Mouse (Mus musculus): ENCODE data around the gene Arfip1. TPM values are rescaled to one million over a fixed set of nuclear protein-coding genes. Genes with fewer than 3 reads are reported as not detected.

Arfip1 gene
- total RNA-seq (2021), result 10 to 100 TPM; 18.8 to 21.2 TPM

GRCm38 (mm10) chr3:84582023-84582912 is at the start of gene Arfip1:
Gene Arfip1, minus strand, starts transcription at chr3:84582625.
- DNase-seq (ENCODE audit: extremely low spot score in 1 of 2, low spot score in 1 of 2), result peak; percentile 90 to 92

- DNase-seq (ENCODE audit: extremely low spot score in 1 of 2, low spot score in 1 of 2), result no peak
These were observed 49.2 kb upstream of the Arfip1 start for GRCm38 (mm10) chr3:84631586-84631985.

- no peak for DNase-seq (ENCODE audit: extremely low spot score in 1 of 2, low spot score in 1 of 2)
These were observed 39.6 kb upstream of the Arfip1 start for GRCm38 (mm10) chr3:84622026-84622425.

- no peak for DNase-seq (ENCODE audit: extremely low spot score in 1 of 2, low spot score in 1 of 2)
These were observed 37.3 kb upstream of the Arfip1 start for GRCm38 (mm10) chr3:84619725-84620124.

GRCm38 (mm10) chr3:84619056-84619455 is 36.6 kb upstream of the Arfip1 start:
- no peak for DNase-seq (ENCODE audit: extremely low spot score in 1 of 2, low spot score in 1 of 2)

GRCm38 (mm10) chr3:84618627-84619026 is 36.2 kb upstream of the Arfip1 start:
- no peak for DNase-seq (ENCODE audit: extremely low spot score in 1 of 2, low spot score in 1 of 2)

GRCm38 (mm10) chr3:84615856-84616225 is 33.4 kb upstream of the Arfip1 start:
- DNase-seq (ENCODE audit: extremely low spot score in 1 of 2, low spot score in 1 of 2), result no peak

- no peak for DNase-seq (ENCODE audit: extremely low spot score in 1 of 2, low spot score in 1 of 2)
These were observed 32.8 kb upstream of the Arfip1 start for GRCm38 (mm10) chr3:84615050-84615855.

- DNase-seq (ENCODE audit: extremely low spot score in 1 of 2, low spot score in 1 of 2), result no peak
These were observed 27.8 kb upstream of the Arfip1 start for GRCm38 (mm10) chr3:84610183-84610710.

- no peak for DNase-seq (ENCODE audit: extremely low spot score in 1 of 2, low spot score in 1 of 2)
These were observed 20.8 kb upstream of the Arfip1 start for GRCm38 (mm10) chr3:84603212-84603611.

GRCm38 (mm10) chr3:84602759-84603158 is 20.3 kb upstream of the Arfip1 start:
- no peak for DNase-seq (ENCODE audit: extremely low spot score in 1 of 2, low spot score in 1 of 2)

- DNase-seq (ENCODE audit: extremely low spot score in 1 of 2, low spot score in 1 of 2), result no peak
These were observed 19.6 kb upstream of the Arfip1 start for GRCm38 (mm10) chr3:84601870-84602495.

- DNase-seq (ENCODE audit: extremely low spot score in 1 of 2, low spot score in 1 of 2), result no peak
These were observed 16.3 kb upstream of the Arfip1 start for GRCm38 (mm10) chr3:84598756-84599155.

- DNase-seq (ENCODE audit: extremely low spot score in 1 of 2, low spot score in 1 of 2), result no peak
These were observed 15.7 kb upstream of the Arfip1 start for GRCm38 (mm10) chr3:84597996-84598734.

GRCm38 (mm10) chr3:84595677-84596234 is 13.3 kb upstream of the Arfip1 start:
- no peak for DNase-seq (ENCODE audit: extremely low spot score in 1 of 2, low spot score in 1 of 2)

- peak in 1 of 2 experiments; percentile 17 for DNase-seq (ENCODE audit: extremely low spot score in 1 of 2, low spot score in 1 of 2)
These were observed 12.7 kb upstream of the Arfip1 start for GRCm38 (mm10) chr3:84594894-84595676.

GRCm38 (mm10) chr3:84593274-84593673 is 10.8 kb upstream of the Arfip1 start, which contains the start of gene Tigd4:
Gene Tigd4, plus strand, starts transcription at chr3:84593574.
- no peak for DNase-seq (ENCODE audit: extremely low spot score in 1 of 2, low spot score in 1 of 2)

- DNase-seq (ENCODE audit: extremely low spot score in 1 of 2, low spot score in 1 of 2), result no peak
These were observed 4.3 kb upstream of the Arfip1 start for GRCm38 (mm10) chr3:84586736-84587135.

GRCm38 (mm10) chr3:84582913-84583276 is 470 bp upstream of the Arfip1 start:
- DNase-seq (ENCODE audit: extremely low spot score in 1 of 2, low spot score in 1 of 2), result no peak

All from layer of hippocampus, postnatal 25 days (tissue).